Mouse (Mus musculus) small intestine, adult 2 months (tissue): ENCODE measurements around the gene Atg14. TPM values are rescaled to one million over a fixed set of nuclear protein-coding genes. Genes with fewer than 3 reads are reported as not detected.

ENCODE experiments used
- H3K27ac ChIP-seq: fragments of 200-500 bp; 2 replicates; pipeline ENCODE4 v1.5.1; 2012; ENCODE audit warnings: low read depth, low read length, control low read depth, inconsistent platforms; ENCODE audit not compliant: insufficient read depth
- H3K27me3 ChIP-seq: fragments of 200-500 bp; 2 replicates; pipeline ENCODE4 v1.6.1; 2012; ENCODE audit warnings: mild to moderate bottlenecking, moderate library complexity, low read length, inconsistent platforms; ENCODE audit not compliant: control insufficient read depth, insufficient read depth
- H3K36me3 ChIP-seq: fragments of 200-500 bp; 2 replicates; pipeline ENCODE4 v1.6.1; 2012; ENCODE audit warnings: mild to moderate bottlenecking, low read length, control low read depth, inconsistent platforms; ENCODE audit not compliant: control insufficient read depth, insufficient read depth
- H3K4me1 ChIP-seq: fragments of 200-500 bp; 2 replicates; pipeline ENCODE4 v1.6.1; 2012; ENCODE audit warnings: low read length, inconsistent platforms, mixed read lengths; ENCODE audit not compliant: control insufficient read depth, insufficient read depth, insufficient read length
- H3K4me3 ChIP-seq: fragments of 200-500 bp; 2 replicates; pipeline ENCODE4 v1.5.1; 2012; ENCODE audit warnings: low read depth, mild to moderate bottlenecking, control low read depth, inconsistent platforms, low read length, moderate library complexity
- CTCF ChIP-seq: fragments of 200-500 bp; IDR thresholded peaks from 2 replicates; pipeline ENCODE4 v1.5.1; 2012; ENCODE audit warnings: low read depth, mild to moderate bottlenecking, control low read depth, inconsistent platforms, low read length, moderate library complexity, mixed read lengths; ENCODE audit not compliant: insufficient replicate concordance, insufficient read length; ENCODE audit errors: extremely low read depth
- POLR2A ChIP-seq: fragments of 200-500 bp; IDR thresholded peaks from 2 replicates; pipeline ENCODE4 v1.6.1; 2012; ENCODE audit warnings: low read depth, mild to moderate bottlenecking, control low read depth, inconsistent platforms, low read length, moderate library complexity
- WGBS: fragments of 180-500 bp; shearing (Covaris S2); methylation state at CpG from one replicate; pipeline ENCODE4 v1.1.7; 2018; 5-methylcytosine and 5-hydroxymethylcytosine counted together
- polyA plus RNA-seq: library from polyadenylated mRNA; depleted of rRNA; stranded (reverse); fragments of >200 nt; gene quantifications from 2 replicates; pipeline ENCODE4 v1.2.3, GENCODE M21; 2012; rRNA removed

Gene Atg14
- polyA plus RNA-seq, 1 experiment: 5.5 TPM

DNA sequence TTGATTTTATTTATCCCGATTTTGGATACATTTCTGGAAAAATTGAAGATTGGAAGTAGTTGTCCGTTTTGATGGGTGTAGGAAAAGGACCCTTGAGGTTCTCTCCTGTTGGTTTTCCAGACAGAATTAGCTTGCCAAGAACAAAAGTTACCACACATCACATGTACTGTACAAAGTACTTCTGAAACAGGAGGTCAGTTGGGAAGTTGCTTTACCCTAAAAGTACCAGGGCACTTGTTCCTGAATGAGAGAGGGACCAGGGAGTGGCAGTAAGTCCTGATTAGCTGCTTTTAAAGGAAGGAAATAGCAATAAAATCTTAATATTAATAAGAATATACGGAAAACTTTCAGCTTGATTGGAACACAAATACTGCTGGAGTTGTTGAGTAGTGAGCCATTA lies 73.3 kb downstream of the Atg14 start:
- Histone ChIP-seq H3K27me3 (no peaks in the 10 kb centered on the region), H3K4me1 (peaks cover 6% of the 10 kb centered on the region), H3K27ac (no peak overlapping the region), H3K4me3 (no peak overlapping the region), H3K36me3 (no peaks in the 10 kb centered on the region)
- WGBS: 44% methylated on average over 3 of the region's 3 CpGs
- TF ChIP-seq CTCF (no peak), POLR2A (no peak)

DNA sequence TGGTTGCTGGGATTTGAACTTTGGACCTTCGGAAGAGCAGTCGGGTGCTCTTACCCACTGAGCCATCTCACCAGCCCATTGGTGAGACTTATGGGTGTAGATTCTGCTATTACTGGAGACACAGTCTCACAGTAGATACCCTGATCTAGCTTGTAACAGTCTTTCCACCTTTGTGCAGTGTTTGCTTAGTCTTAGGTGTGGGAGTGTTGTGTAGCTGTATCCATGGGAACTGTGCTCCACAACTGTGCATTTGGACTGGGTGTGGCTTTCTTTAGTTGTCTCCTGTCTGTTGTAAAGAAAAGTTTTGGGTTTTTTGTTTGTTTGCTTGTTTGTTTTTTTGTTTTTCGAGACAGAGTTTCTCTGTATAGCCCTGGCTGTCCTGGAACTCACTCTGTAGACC lies 74.5 kb downstream of the Atg14 start:
- no peaks in the 10 kb centered on the region for H3K36me3 ChIP-seq
- peak overlapping the region; percentile 39 for H3K27ac ChIP-seq
- 55% methylated on average over 3 of the region's 3 CpGs for WGBS
- no peak for TF ChIP-seq POLR2A
- no peak for TF ChIP-seq CTCF
- no peaks in the 10 kb centered on the region for H3K27me3 ChIP-seq
- H3K4me1 ChIP-seq: peaks cover 6% of the 10 kb centered on the region
- no peak overlapping the region for H3K4me3 ChIP-seq

DNA sequence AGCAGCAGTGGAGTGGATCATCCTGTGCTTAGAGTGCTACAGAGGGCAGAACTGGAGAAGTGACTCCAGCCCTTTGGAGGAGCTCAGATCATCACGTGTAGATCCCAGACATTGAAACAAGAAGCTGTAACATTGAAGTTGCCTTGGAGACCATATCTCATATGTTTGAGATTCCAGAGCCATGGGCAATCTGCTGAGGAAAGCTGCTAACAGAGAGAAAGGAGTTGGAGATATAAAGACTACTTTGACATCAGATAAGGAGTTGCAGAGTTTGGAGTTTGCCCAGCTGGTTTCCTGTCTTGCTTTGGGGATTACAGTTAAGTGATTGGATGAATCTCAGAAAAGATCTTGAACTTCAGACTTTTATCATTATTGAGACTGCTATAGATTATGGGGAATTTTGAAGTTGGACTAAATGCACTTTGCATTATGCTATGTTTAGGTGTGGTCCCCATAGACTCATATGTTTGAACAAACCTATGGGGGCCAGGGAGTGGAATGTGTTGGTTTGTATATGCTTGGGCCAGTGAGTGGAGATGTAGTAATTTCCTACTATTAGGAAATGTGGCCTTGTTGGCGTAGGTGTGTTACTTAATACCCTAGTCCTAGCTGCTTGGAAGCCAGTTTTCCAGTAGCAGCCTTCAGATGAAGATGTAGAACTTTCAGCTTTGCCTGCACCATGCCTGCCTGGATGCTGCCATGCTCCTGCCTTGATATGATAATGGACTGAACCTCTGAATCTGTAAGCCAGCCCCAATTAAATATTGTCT lies 76.7 kb downstream of the Atg14 start:
- 41% methylated on average over 2 of the region's 2 CpGs for WGBS
- Histone ChIP-seq H3K36me3 (no peaks in the 10 kb centered on the region), H3K27ac (peak overlapping the region; percentile 81), H3K4me1 (peaks cover 19% of the 10 kb centered on the region), H3K27me3 (no peaks in the 10 kb centered on the region), H3K4me3 (no peak overlapping the region)
- TF ChIP-seq POLR2A (no peak), CTCF (no peak)

Other genes with a start within 250 kb of the Atg14 start
- 379 and 1,527 TPM in 2 replicates for gene Lgals3, start 202.9 kb downstream of the Atg14 start, polyA plus RNA-seq
- gene Dlgap5, start 152.2 kb downstream of the Atg14 start, polyA plus RNA-seq: 0.42 and 2.5 TPM in 2 replicates
- 11.7 and 33.1 TPM in 2 replicates for gene Fbxo34, start 120.2 kb downstream of the Atg14 start, polyA plus RNA-seq
- 0.80 and 1.6 TPM in 2 replicates for gene Ktn1, start 77.8 kb upstream of the Atg14 start, polyA plus RNA-seq